Mouse (Mus musculus) skeletal muscle tissue, adult 2 months (tissue): ENCODE measurements at regions not wholly inside any gene's neighbourhood (a gene's known extent, or its start where the extent isn't known, plus 50 kb on each side); places are given as distances from the start of the nearest gene placed in this dataset.

Experiments used
- DNase-seq: peaks from one replicate; pipeline ENCODE4 v3.0.0-alpha.2; 2012; ENCODE audit warnings: low read depth, low spot score

DNA sequence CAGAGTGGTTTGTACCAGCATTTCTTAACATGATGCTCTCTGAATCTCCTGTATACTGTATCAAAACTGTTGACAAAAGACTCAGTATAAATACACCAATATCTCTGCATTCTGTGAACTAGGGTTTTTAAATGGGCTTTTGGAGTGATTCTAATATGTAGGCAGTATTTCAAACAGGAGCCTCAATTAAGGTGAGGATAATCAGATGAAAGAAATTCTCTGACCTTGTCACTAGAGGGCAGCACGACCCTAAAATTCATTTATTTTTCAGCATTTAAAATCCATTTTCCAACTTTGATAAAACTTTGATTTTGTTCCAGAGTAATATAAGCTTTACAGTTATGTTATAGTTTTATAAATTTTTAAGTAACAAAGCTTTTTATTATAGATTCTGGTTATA is 114.5 kb downstream of the Rfx6 start:
- DNase-seq: peak; percentile 7

DNA sequence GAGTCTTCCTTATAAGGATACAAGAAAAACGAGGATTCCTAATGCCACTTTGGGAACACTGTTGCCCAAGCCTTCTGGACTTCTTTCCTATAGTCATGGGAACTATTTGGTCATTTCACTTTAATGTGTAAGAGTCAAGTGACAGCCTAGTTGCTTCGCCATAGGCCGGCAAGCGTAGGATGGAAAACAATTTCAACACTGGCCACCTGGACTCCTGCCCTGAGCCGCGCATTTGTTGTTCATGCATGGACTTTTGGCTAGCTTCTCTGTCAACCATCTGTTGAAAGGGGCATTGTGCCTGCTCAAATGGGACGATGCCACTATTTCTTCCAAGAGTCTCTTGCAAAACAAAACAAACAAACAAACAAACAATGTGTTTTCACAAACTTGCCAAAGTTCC is 116.3 kb downstream of the Rfx6 start:
- DNase-seq: no peak

DNA sequence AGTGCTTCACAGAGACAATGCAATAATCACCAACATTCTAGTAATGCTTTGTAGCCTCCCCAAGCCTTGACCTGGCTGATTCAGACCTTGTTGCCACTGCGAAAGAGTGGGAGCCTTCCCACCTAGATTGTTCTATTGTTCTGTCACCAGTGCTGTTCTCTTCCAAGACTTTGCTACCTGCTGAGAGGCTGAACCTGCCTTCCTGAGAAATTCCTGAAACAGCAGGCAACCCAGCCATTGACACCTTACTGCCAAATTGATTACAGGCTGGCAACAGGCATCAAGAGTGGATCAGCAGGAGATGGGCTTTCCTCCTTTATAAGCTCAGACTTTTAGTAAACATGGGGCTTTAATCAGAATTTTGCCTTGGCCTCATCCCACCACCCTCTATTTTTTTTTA is 139.1 kb downstream of the Rfx6 start:
- no peak for DNase-seq

DNA sequence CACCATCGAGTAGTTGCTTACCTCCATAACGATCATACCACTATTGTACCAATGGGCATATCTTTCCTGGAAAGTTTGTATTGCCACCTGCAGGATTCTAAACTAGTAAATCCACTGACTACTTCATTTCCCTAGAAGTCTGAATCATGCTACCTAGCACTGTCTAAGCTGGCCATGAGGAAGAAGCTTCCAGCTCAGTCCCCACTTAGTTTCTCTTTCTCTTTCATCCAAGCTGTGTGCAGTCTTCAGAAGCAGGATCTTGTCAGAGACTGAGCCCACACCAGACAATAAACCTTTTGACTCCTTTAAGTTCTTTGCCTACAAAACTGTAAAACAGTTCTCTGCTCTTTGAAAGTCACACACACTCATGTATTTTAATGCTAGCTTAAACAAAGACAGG is 146.3 kb downstream of the Rfx6 start:
- no peak for DNase-seq

DNA sequence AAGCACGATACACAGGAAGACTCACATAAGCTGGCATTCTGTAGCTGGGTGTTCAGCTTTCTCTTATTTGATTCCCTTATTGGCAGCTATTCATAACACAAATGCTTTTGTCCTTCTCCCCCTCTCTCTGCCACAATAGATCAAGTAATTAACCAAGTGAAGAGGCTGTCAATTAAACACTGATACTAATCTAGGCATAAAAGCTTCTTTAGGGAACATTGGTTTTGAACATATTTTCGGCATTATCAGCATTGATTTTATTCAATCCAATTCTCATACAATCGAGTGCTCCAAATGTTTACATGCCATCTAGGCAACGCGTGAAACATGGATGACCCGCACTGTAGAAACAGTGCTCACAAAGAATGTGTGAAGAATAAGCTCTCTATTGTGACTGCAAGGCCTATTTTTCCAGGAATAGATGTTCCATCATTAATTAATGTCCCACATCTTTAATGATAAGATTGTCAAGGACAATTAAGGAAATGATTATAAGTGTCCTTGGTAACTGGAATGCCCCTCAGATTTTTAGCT is 148.9 kb downstream of the Rfx6 start:
- DNase-seq: no peak

DNA sequence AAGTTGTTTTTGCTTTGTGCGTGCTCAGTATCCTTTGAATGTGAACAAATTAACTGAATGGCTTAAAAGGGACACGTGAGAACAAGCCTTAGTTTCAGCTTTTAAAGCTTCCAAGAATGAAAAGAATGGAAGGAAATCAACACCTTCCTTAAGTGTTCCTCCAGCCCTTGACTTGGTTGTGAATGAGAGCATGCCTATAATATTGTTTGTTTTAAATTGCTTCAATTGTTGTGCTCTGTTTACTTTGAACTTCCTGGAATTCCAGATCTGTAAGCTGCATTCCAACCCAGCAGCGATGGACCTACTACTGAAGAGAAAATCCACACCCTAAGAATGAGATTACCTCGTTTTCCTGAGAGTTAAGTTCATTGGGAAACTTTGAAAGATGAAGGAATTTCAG is 154.9 kb downstream of the Rfx6 start:
- no peak for DNase-seq

DNA sequence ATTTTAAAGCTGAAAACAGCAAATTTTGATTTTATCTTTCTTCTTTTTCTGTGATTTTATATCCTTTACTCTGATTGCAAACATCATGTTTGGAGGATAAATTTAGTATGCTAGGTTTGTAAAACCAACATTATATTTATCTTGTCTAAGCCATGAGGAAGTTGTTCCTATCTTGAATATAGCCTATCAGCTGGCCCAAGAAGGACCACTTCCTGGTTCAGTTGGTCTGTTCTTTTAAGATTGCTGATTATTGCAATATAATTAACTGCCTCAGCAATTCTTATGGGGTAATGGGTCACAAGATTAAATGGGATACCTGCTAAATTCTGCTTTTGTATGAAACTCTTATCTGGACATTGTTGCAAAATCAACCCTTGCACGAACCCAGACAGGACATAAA is 165.5 kb downstream of the Rfx6 start:
- DNase-seq: no peak

DNA sequence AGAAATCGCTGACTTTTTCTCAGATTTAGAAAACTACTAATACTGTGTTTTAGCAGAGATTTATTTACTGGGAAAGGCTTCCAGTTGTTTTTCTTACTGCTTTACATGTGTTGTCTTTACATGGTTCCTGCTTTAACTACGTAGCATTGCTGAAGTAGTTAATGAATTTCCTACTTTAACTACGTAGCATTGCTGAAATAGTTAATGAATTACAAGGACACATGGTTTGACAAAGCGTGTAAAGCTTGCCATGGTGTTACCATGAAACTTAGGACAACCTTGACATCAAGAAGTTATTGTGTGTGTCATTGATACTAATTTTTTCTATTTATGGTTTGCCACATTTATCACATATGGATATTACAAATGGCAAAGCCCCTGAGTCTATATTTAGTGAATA is 168.7 kb downstream of the Rfx6 start:
- DNase-seq: no peak

DNA sequence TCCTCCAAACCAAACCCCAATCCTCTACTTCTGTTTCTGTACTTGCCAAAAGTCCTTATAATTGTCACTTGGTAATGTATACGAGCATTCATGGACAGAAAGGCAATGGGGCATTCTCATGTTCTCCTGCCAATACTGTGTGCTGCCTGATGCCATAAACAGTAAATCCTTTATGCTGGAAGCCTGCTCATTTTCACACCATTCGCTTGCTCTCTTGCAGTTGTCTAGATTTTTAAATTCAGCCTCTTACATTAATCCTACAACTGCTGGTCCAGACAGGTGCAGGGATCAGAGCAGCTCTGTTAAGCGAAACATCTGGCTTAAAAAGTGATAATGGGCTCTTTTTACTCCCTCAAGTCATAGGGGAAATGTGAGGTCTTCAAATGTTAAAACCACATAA is 152.9 kb upstream of the Vgll2 start:
- DNase-seq: no peak

DNA sequence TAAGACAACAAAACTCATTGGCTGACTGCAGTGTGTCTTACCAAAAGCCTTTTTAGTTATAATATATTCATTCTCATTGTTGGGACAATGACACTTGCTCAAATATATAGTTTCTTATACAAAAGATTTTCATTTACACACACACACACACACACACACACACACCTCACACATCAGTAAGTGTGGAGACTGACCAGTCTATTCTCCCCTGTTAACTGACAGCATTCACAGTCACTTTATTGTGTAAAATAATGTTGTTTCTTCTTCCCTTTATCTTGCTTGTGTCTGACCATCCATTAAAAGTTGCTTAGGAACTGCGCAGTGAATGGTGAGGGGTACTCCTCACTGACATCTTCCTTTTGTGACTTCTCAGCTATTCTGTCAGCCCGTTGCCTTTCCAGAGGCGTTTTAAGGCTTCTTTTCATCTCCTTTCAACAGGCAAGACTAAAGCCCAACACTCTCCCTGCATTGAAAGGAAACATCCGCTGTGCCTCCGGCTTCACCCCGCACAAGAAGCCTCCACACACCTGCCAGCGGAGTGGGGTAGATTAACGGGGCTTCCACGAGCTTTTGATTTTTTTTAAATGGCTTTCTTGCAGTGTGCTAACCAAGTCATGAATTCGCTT is 111.1 kb upstream of the Vgll2 start:
- no peak for DNase-seq

DNA sequence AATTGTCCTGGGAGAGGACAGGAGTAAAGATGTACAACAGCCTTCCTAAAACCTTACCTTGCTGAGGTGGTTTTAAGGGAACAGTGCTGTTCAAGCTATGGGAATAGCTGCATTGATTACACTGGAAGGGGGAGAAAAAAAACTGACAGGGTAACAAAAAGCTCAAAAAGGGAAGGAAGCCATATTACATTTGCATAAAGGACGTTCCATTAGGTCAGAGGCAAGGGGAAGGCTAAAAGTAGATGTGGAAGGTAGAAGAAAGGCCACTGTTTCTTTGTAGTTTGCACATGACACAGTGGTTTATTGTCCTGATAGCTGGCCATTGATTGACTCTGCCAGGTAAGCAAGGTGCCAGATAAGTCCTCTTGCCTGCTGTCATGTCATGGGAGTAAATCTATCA is 110.2 kb upstream of the Vgll2 start:
- DNase-seq: no peak

DNA sequence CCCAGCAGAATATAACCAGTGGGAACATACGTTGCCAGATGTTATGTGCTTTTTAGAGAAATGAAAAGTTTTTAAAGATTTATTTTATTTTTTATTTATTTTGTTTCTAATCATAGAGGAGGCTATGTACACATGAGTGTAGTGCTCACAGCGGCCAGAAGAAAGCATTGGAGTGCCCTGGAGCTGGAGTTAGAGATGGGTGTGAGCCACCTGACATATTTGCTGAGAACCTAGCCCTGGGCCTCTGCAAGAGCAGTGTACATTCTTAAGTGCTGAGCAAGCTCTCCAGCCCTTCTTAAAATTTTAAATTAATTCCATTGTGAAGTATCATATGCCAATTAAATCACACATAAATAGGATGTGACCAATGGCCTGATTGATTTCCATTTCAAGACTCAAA is 95.7 kb upstream of the Vgll2 start:
- no peak for DNase-seq

DNA sequence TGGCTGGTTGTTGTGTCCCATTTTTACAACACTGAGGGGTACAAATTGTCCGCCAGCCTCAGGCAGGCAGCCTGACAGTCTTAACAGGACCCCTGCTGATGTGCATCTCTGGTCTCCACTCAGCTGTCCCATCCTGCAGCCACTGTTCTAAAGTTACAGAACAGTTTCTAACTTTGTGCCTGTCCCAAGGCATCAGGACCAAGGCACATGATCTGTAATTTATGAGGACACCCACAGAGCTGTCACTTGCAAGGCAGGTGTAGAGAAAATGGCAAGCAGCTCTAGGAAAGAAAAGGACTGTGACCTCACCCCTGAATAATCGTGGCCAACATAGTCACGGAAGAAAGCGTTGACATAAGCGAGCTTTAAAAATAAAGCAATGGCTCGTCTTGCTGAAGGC is 93.0 kb upstream of the Vgll2 start:
- DNase-seq: peak; percentile 77

DNA sequence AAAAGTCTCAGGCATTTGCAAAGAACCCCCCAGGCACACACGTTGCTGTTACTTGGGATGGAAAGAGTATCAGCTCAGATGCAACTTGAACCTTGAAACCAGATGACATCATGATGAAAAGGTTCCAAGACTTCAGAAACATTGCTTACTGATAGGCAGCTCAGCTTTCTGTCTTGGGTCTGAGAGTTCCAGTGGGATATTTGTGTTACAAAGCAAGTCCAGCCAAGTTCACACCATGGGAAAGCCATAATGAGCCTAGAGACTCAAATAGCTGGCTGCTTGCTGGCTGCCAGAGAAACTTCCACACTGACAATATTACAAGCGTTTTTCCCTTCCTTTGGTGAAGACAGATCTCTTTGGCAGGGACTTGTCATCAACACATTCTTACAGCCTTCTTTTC is 92.0 kb upstream of the Vgll2 start:
- peak; percentile 86 for DNase-seq

DNA sequence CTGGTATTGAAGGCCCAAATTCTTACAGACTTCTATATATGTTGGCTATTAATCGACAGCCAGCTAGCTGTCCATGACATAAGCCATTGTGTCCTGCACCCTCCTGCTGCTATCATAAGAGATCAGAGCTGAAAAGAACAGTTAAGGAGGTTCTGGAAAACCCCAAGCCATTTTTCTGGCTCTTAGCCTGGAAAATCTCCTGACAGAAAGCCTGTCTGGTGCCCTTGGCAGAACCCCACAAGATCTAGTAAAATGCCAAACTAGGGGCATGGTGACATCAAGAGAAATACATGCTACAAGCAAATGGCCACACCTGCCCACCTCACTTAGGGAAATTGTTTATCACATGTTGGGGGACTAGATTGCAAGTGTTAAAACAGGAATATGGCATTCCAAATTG is 91.6 kb upstream of the Vgll2 start:
- peak; percentile 72 for DNase-seq

DNA sequence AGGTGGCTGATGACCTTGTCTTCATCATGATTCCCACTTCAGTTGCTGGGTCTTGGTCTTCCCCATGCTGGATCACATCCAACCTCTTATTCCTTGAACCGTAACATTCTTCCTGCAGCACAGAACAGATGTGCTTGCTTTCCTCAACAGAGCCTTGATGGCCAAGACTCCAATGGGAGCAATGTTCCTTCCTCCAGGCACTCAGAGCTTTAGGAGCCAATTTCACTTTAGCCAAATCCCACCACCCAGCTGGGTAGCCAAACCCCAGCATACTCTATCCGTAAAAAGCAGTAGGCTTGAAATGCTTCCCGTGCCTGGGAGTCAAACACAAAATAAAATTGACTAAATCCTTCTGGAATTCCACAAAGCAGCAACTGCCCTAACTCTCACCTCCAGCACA is 86.8 kb upstream of the Vgll2 start:
- no peak for DNase-seq

DNA sequence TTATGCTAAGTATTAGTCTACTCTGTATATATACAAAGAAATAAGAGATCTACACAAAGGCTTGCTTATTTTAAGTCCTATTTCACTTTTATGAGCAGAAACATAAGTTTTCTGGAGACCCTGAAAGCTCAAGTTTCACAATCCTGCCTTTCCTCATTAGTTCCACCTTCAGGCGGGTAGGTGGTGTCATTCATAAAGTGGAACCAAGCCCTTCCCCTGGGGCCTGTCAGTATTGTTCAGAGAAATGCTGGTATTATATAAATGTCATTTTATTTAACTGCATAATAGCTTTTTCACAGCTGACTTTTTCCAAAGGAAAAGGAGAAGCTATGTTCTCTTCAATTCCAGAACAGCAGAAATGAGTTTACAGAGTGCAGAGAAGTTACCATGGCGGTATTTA is 81.1 kb upstream of the Vgll2 start:
- no peak for DNase-seq

DNA sequence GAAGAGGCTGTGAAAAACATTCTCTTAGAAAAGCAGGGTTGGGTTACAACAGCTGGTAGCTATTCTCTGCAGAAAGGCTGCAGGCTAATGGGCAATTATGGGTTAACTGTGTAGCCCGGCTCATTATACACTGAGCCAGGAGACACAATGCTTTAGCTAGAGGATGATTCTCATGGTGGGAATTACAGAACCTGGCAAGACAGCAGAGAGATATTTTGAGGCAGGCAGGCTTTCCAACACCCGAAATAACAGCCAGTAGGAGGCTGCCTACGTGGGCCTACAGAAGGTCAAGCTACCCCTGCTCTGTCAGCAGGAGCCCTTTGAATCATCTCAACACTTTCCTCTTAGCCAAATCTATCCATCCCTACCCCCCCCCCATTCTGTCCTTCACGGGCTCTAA is 76.6 kb upstream of the Vgll2 start:
- peak; percentile 84 for DNase-seq

DNA sequence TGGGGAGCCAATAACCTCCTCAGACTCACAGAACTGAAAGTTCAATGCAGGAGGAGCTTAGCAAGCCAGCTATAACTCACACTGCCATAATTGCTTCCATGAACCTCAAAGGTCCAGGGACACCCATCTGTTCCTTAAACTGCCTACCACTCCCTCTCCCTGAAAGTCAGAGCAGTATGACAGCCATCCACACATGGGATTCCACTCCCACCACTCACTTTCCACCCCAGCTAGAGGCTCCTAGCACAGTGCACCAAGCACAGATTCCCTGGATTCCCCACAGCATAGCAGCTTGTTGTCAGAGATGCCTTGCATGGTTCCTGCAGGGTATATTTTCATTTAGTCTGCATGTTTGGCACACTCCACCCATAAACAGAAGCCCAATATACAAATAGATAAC is 76.1 kb upstream of the Vgll2 start:
- peak; percentile 17 for DNase-seq

DNA sequence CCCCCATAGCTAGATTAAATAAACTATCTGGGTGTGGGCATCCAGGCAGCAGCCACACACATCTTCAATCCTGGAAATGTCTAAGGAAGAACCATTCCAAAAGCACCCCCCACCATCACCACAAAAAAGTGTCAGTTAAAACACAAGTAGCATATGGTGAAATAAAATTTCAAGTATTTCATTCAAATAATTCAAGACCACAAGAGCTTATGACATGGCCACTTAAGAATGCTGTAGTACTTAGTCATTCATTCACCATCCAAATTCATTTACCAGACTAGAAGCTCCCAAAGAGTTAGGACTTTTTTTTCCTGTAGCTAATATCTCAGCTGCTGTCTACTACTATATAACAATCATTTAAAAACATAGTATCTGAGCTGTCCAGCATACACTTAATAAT is 75.4 kb upstream of the Vgll2 start:
- no peak for DNase-seq

DNA sequence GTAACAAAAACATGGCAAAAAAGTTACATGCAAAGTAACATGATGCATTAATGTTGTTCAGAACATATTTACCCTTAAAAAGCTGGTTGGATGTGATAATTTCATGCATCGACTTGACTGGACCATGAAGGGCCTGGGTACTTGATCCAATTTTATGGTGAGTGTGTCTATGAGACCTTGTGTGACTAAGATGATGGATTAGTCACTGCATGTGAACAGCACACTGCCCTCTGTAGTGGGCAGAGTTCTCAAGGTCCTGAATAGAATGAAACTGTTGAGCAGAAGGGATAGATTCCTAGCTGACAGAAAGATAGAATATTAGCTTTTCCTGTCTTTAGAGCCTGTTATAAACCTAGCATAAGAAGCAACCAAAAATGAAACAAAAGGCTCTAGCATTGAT is 72.3 kb upstream of the Vgll2 start:
- no peak for DNase-seq

DNA sequence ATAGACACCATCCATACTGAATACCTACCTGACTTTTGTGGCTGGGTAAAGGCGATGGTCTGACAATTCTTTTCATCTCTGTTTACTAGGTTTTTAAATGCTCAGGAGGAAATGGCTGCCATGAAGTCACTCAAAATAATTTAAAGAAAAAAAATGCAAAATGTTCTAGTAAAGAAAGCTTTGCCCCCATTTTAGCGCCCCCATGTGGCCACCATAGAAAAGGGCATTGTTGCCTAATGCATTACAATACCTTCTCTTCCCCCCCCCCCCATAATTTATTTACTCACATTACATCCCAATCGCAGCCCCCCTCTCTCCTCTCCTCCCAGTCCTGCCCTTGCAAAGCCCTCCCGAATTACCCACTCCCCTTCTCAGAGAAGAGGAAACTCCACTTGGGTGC is 70.3 kb upstream of the Vgll2 start:
- no peak for DNase-seq

DNA sequence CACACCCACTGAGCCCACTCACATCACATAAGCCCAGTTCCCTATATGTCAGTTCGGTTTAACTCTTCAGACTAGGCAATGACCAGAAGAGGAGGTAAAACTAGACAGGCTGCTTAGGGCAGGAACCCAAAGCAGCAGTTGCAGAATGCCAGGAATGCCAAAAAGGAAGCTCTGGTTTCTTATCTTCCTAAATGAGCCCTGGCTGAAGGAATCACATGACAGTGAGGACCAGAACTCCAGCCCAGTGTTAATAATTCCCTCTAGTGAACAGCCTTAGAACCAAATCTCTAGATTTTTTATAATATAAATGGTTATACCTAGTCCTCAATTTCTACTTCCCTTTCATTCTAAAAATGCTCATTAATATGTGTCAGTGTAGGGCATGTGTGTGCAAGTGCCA is 65.8 kb upstream of the Vgll2 start:
- no peak for DNase-seq

DNA sequence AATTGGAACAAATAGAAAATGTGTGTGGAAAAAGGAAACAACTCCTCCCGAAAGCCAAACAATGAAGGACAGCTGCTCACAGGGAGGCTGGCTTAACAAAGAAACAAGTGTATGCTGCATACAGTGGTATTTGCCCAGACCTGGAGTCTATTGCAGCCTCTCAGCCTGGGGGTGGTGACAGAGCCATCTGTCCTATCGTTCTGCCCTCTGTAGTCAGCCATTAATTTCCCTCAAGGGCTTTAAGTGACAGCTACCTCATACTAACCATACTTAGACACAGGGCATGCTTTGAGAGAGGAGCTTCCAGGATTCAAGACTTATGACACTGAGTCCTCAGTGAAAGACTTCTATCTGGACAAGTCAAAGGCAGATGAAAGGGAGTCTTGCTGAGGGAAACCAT is 60.8 kb upstream of the Vgll2 start:
- DNase-seq: peak; percentile 33
